Mouse (Mus musculus): ENCODE results near the gene Cbx7.

DNA sequence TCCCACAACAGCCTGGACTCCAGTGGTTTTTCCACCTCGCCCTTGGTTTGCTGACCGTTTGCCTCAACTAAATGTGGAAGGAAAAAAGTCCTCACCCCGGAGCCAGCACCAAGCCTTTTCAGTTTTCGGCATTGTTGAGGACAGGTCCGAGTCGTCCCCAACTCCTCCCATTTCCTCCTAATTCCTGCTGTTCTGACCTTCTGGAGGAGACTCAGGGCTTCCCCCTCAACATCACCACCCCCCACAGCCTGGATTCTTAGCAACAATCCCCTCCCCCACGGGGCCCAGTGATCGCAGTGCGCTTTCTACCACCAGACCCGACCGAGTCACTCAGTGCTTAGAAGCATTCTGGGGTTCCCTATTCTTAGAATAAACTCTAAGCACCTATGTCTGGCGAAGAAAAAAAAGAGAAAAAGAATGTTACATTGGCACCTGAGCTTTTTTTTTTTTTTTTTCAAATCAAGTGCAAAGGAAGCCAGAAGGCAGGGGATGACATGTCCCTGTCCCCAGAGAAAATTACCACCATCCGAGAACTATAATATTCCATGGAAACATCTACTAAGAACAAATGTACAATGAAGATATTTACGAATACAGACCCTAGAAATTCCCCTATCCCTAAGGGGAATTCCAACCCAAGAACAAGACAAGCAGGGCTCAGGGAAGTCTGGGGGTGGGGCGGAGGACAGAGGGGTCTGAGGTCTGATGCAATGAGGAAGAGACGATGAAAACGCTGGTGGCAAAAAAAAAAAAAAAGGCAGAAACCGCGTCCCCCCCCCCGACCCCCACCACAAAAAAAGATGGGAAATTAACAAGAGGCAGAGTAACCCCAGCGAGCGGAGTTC lies 37.0 kb downstream of the Cbx7 start:
- TF ChIP-seq EP300 (IDR thresholded peaks at IDR 0.05; ENCODE audit: low read depth) (no peak), CTCF (IDR thresholded peaks at IDR 0.05; ENCODE audit: low read depth) (no peak)
